Mouse (Mus musculus) hindbrain, embryonic 15.5 days (tissue): ENCODE results near the gene A930002H24Rik. TPM values are rescaled to one million over a fixed set of nuclear protein-coding genes. Genes with fewer than 3 reads are reported as not detected.

Experiments
- ATAC-seq: fragments of 200-750 bp; cut with Nextera tagmentation; 2 replicates; pipeline ENCODE4 v1.8.0; 2017; ENCODE audit warnings: low read depth, moderate number of reproducible peaks, moderate TSS enrichment; ENCODE audit not compliant: low FRiP score
- H3K27ac ChIP-seq: fragments of 300-500 bp; sonication (generic); replicated peaks from 2 replicates; pipeline ENCODE4 v1.5.1; 2015; ENCODE audit warnings: mild to moderate bottlenecking, inconsistent platforms
- H3K27me3 ChIP-seq: fragments of 300-500 bp; sonication (generic); 2 replicates; pipeline ENCODE4 v1.6.1; 2015; ENCODE audit warnings: control low read depth, inconsistent platforms
- H3K36me3 ChIP-seq: fragments of 300-500 bp; sonication (generic); 2 replicates; pipeline ENCODE4 v1.6.1; 2015; ENCODE audit warnings: control low read depth, inconsistent platforms
- H3K4me1 ChIP-seq: fragments of 300-500 bp; sonication (generic); replicated peaks from 2 replicates; pipeline ENCODE4 v1.6.1; 2015; ENCODE audit warnings: control low read depth, inconsistent platforms
- H3K4me2 ChIP-seq: fragments of 300-500 bp; sonication (generic); 2 replicates; pipeline ENCODE4 v1.6.1; 2015; ENCODE audit warnings: moderate library complexity, mild to moderate bottlenecking, inconsistent platforms
- H3K4me3 ChIP-seq: fragments of 300-500 bp; sonication (generic); 2 replicates; pipeline ENCODE4 v1.5.1; 2015; ENCODE audit warnings: mild to moderate bottlenecking, inconsistent platforms
- H3K9ac ChIP-seq: fragments of 300-500 bp; sonication (generic); 2 replicates; pipeline ENCODE4 v1.6.1; 2015; ENCODE audit warnings: inconsistent platforms
- H3K9me3 ChIP-seq: fragments of 300-500 bp; sonication (generic); 2 replicates; pipeline ENCODE4 v1.6.1; 2016; ENCODE audit warnings: control low read depth, inconsistent platforms
- WGBS: fragments of 180-500 bp; shearing (Covaris S2); methylation state at CpG from one replicate; pipeline ENCODE4 v1.1.7; 2015; 5-methylcytosine and 5-hydroxymethylcytosine counted together
- polyA plus RNA-seq: library from polyadenylated mRNA; unstranded; fragments of >200 nt; fragmentation: Nextera tagmentation; extraction: Ambion mirVana; gene quantifications from 2 replicates; pipeline ENCODE4 v1.2.1, GENCODE M21; 2015

The A930002H24Rik gene
- polyA plus RNA-seq, 1 experiment from 2014 or later = 3.3 TPM

DNA sequence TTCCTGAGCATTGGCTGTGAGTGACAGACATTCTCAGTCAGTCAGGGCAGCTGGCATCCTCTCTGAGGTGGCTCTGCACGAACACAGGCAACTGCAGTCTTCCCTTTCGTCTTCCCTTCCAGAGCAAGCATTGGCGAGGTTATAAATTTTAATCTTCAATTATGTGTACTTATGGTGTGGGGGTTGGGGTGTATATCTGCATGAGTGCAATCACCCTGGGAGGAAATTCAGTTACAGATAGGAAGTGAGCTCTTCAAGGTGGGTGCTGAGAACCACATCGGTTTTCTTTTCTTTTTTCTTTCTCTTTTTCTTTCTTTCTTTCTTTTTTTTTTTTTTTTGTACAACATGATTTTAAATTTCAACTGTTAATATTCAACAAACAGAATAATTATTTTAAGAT, 32.0 kb downstream of the A930002H24Rik start:
- Histone ChIP-seq H3K9me3 (no peaks in the 10 kb centered on the region), H3K9ac (no peak overlapping the region), H3K4me3 (no peak overlapping the region), H3K27me3 (no peaks in the 10 kb centered on the region), H3K36me3 (no peaks in the 10 kb centered on the region), H3K27ac (no peak overlapping the region), H3K4me1 (no peaks in the 10 kb centered on the region), H3K4me2 (no peak overlapping the region)
- ATAC-seq = no peak
- WGBS = 67% methylated on average over 4 of the region's 4 CpGs

DNA sequence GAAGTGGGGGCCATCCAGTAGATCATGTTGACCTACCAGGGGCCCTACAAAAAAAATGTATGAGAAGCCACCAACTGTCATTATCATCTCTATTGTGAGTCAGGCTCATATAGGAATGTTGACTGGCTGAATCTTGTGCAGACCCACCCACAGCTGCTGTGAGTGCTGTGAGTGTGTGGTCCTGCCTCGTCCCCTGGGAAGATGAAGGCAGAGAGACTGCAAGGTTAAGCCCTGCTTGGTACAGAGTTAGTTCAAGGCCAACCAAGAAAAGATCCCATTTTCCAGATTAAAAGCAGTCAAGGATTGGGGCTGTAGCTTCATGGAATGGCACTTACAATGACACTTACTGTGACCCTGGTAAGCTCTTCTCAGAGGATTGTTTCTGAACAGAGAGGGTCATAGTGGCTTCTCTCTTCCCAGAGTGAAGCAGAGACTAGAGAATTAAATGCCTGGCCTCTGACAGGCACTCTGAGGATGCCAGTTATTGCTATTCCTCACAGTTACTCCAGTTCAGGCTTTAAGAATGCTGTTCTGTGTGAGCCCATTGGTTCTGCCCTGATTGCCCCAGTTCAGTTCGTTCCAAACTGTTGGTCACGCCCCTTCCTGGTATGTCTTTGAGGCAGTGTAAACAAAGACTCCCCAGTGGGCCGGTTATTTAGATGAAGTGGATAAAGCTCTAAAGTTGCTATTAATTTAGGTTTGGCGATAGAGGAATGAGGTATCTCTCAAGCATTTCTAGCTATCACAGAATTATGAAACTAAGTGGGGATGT, 34.8 kb downstream of the A930002H24Rik start:
- Histone ChIP-seq H3K9me3 (no peaks in the 10 kb centered on the region), H3K36me3 (no peaks in the 10 kb centered on the region), H3K4me3 (no peak overlapping the region), H3K4me1 (no peaks in the 10 kb centered on the region), H3K4me2 (no peak overlapping the region), H3K27ac (no peak overlapping the region), H3K9ac (no peak overlapping the region), H3K27me3 (no peaks in the 10 kb centered on the region)
- ATAC-seq = no peak
- 59% methylated on average over 5 of the region's 5 CpGs for WGBS

DNA sequence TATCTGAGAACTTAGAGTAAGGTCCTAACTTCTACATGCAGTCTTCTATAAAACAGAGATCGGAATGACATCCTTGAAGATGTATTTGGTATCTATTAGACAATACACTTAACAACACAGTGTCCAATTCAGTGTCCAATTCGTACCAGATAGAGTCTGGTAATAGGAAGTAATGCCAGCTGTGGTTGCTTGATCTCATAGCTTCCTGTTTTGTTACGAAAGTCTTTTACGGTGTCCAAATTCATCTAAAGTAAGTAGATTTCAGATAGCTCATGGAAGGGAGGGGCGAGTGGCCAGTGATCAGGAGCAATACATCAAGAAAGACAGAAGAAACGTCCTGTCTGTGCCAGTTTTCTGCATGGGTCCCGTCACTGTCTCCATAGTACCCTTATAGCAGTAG, 36.8 kb downstream of the A930002H24Rik start:
- Histone ChIP-seq H3K4me1 (no peaks in the 10 kb centered on the region), H3K9me3 (no peaks in the 10 kb centered on the region), H3K36me3 (no peaks in the 10 kb centered on the region), H3K9ac (no peak overlapping the region), H3K27me3 (no peaks in the 10 kb centered on the region), H3K4me3 (no peak overlapping the region), H3K4me2 (no peak overlapping the region), H3K27ac (no peak overlapping the region)
- ATAC-seq = no peak
- 90% methylated on average over 7 of the region's 7 CpGs for WGBS

DNA sequence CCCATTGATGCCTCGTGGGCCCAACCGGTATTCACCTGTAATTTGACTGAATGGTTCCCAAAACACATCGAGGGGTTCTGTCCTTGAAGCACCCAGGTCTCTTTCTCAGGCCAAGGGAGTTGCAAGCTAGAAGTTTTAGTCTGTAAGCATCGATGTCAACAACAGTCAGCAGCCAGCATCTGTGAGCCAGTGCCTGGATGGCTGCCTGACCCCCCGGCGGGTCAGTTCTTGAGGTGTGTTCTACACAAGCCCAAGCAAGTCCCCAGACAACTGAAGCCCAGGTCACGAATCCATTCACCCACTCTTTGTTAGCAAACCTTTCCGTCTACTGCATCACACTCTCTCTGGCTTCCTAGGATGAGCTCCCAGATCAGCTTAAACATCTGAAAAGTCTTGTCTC, 37.4 kb downstream of the A930002H24Rik start:
- no peak for ATAC-seq
- Histone ChIP-seq H3K4me2 (no peak overlapping the region), H3K9ac (no peak overlapping the region), H3K27ac (no peak overlapping the region), H3K27me3 (no peaks in the 10 kb centered on the region), H3K4me1 (no peaks in the 10 kb centered on the region), H3K36me3 (no peaks in the 10 kb centered on the region), H3K9me3 (no peaks in the 10 kb centered on the region), H3K4me3 (no peak overlapping the region)
- 84% methylated on average over 8 of the region's 8 CpGs for WGBS

DNA sequence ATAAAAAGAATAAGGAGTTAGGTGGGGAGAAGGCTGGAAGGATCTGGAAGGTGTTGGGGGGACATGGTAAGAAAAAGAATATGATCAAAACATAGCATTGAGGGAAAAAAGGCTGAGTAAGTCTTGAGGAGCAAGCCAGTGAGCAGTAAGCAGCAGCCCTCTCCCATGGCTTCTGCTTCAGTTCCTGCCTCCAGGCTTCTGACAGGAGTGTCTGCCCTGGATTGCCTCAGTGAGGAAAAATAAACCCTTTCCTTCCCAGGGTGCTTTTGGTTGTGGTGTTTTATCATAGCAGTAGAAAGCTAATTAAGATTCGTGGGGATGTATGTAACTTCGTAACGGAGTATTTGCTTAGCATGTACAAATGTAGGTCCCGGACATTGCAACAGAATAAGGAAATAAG, 39.5 kb downstream of the A930002H24Rik start:
- WGBS = 92% methylated on average over 4 of the region's 4 CpGs
- no peak overlapping the region for H3K9ac ChIP-seq
- H3K27ac ChIP-seq = no peak overlapping the region
- H3K9me3 ChIP-seq = no peaks in the 10 kb centered on the region
- no peaks in the 10 kb centered on the region for H3K4me1 ChIP-seq
- H3K27me3 ChIP-seq = no peaks in the 10 kb centered on the region
- ATAC-seq = no peak
- H3K36me3 ChIP-seq = no peaks in the 10 kb centered on the region
- no peak overlapping the region for H3K4me2 ChIP-seq
- H3K4me3 ChIP-seq = no peak overlapping the region

DNA sequence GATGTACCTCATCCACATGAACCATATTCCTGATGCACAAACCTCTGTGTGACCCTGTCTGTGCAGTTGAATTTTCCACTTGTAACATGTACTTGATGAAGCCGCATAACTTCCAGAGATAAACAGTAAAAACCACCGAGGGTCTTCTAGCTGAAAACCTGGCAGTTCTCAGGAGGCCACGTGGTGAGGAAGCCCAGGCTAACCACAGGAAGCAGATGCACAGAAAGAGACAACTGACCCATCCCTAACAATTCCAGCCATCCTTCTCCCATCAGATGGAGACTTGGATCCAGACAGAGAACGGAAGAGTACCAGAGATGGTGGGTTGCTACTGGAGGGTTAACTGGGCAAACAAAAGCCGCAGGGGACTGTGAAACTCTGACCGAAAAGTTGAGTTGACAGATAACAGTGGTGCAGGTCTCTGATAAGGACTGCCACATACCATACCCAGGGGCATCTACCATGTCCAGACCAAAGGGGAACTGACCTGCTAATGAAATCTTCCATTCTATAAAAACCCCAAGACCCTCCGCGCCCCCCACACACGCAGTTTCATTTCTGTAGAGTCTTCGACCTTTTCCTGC, 45.1 kb downstream of the A930002H24Rik start:
- Histone ChIP-seq H3K4me3 (no peak overlapping the region), H3K4me2 (no peak overlapping the region), H3K4me1 (no peaks in the 10 kb centered on the region), H3K9me3 (no peaks in the 10 kb centered on the region), H3K27ac (no peak overlapping the region), H3K27me3 (no peaks in the 10 kb centered on the region), H3K36me3 (no peaks in the 10 kb centered on the region), H3K9ac (no peak overlapping the region)
- 90% methylated on average over 10 of the region's 10 CpGs for WGBS
- no peak for ATAC-seq

DNA sequence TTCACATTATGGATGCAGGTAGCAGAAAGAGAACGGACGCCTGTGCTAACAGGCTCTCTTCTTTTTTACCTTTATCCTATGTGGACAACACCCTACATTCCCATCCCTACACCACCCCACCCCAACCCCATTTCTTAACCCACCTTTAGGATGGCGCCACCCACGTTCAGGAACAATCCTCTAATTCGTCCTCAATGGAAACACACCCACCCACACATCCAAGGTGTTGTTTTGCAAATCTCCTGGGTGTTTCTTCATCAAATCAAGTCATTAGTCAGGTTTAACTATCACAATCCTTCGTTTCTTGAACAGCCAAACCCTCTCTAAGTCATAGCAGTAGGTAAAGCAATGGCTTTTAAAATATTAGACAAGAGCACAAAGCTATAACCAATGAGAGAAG, 50.0 kb downstream of the A930002H24Rik start:
- Histone ChIP-seq H3K9me3 (no peaks in the 10 kb centered on the region), H3K4me3 (no peak overlapping the region), H3K4me2 (no peak overlapping the region), H3K4me1 (peaks cover 18% of the 10 kb centered on the region; the same call in 1 of the 2 replicates), H3K9ac (no peak overlapping the region), H3K27ac (no peak overlapping the region), H3K27me3 (no peaks in the 10 kb centered on the region), H3K36me3 (no peaks in the 10 kb centered on the region)
- no peak for ATAC-seq
- 82% methylated on average over 6 of the region's 6 CpGs for WGBS

Other genes with a start within 250 kb of the A930002H24Rik start
- gene Fer, start 729 bp downstream of the A930002H24Rik start, polyA plus RNA-seq = 28.8 and 33.8 TPM in 2 replicates